Mouse (Mus musculus): ENCODE results near the gene Zfp954. TPM values are rescaled to one million over a fixed set of nuclear protein-coding genes. Genes with fewer than 3 reads are reported as not detected.
"Not testable (repeated sequence)": the region's sequence is repeated elsewhere in the genome, so short reads cannot be mapped to it uniquely, and the experiment has no call there.

Gene Zfp954
- polyA plus RNA-seq (2014; fragmentation: Nextera tagmentation; extraction: Ambion mirVana) = 11.5 and 13.5 TPM in 2 replicates

- no peaks in the 10 kb centered on the region for H3K27me3 ChIP-seq (replicated peaks; ENCODE audit: control insufficient read depth, insufficient read depth, low read length)
- H3K4me1 ChIP-seq (ENCODE audit: control insufficient read depth, insufficient read depth, low read length) = peaks cover 6% of the 10 kb centered on the region
- WGBS = under 1% methylated on average over 25 of the region's 30 CpGs
- H3K9me3 ChIP-seq (ENCODE audit: control insufficient read depth, low read length) = no peaks in the 10 kb centered on the region
- H3K9ac ChIP-seq (ENCODE audit: low read depth, low read length) = peak within 1 kb of the TSS; percentile 71
- DNase-seq (ENCODE audit: low spot score) (peak; percentile 94), ATAC-seq (ENCODE audit: low read depth) (peak; percentile 96)
- peak within 1 kb of the TSS; percentile 66 for H3K4me2 ChIP-seq (ENCODE audit: low read depth, low read length)
- H3K27ac ChIP-seq (replicated peaks; ENCODE audit: low read depth, low read length) = 0 out of 2 replicates have a peak within 1 kb of the TSS, but pooled peaks have one; percentile 52
- peak within 1 kb of the TSS; percentile 67 for H3K4me3 ChIP-seq (ENCODE audit: low read depth, low read length)
- peaks cover 14% of the 10 kb centered on the region for H3K36me3 ChIP-seq (ENCODE audit: control insufficient read depth, insufficient read depth, low read length)
Measured at GRCm38 (mm10) chr7:7120921-7121601, at the start of gene Zfp954. TSS of gene Zfp954 (minus strand) at chr7:7121488.

DNA sequence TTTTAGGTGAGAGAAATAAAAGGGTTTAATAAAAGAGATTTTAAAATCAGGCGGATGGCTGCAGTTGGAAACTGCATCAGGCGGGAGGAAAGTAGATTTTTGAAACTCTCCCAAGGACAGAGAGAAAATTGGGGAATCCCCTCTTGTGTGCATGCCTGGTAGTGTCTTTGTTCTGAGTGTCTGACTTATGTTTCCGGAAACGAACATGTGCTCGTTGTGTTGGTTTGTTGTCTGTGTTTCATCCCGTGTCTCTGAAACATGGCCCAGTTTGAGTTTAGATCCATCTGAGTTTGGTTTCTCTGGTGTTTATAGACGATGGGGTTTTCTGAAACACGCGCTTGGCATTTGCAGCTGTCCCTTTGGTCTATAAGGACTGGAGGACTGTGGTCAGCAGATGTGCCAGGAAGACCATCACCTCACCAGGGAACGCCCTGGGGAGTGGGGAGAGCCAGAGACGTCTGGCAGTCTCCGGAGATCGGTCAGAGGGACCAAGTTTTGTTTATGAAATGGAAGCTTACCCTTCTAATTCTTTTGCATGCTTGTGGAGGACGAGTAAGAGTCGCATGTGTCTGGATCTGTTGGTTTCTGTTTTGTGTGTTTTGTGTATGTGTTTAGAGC, 24.8 kb upstream of the Zfp954 start:
- no peaks in the 10 kb centered on the region for H3K27me3 ChIP-seq (replicated peaks; ENCODE audit: control insufficient read depth, insufficient read depth, low read length)
- ATAC-seq (ENCODE audit: low read depth) = no peak
- H3K36me3 ChIP-seq (ENCODE audit: control insufficient read depth, insufficient read depth, low read length) = no peaks in the 10 kb centered on the region
- DNase-seq (ENCODE audit: low spot score) = no peak
- 0 out of 2 replicates have a peak, but pooled peaks cover 6% of the 10 kb centered on the region for H3K9me3 ChIP-seq (ENCODE audit: control insufficient read depth, low read length)
- H3K9ac ChIP-seq (ENCODE audit: low read depth, low read length) = no peak overlapping the region
- no peak overlapping the region for H3K4me2 ChIP-seq (ENCODE audit: low read depth, low read length)
- H3K4me3 ChIP-seq (ENCODE audit: low read depth, low read length) = no peak overlapping the region
- no peaks in the 10 kb centered on the region for H3K4me1 ChIP-seq (ENCODE audit: control insufficient read depth, insufficient read depth, low read length)
- 91% methylated on average over 15 of the region's 15 CpGs for WGBS
- H3K27ac ChIP-seq (replicated peaks; ENCODE audit: low read depth, low read length) = no peak overlapping the region

DNA sequence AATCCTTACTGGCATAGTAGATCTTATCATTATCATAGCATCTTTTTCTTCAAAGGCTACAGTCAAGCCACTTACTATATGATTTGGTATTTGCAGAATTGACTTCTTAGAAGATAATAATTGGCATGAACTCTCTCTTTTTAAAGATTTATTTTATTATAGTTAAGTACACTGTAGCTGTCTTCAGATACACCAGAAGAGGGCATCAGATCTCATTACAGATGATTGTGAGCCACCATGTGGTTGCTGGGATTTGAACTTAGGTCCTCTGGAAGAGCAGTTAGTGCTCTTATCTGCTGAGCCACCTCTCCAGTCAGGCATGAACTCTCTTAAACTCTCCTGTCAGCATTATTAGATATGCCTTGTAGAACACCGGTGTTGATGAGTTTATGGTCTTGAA, 22.9 kb upstream of the Zfp954 start:
- Histone ChIP-seq H3K27me3 (replicated peaks; ENCODE audit: control insufficient read depth, insufficient read depth, low read length) (no peaks in the 10 kb centered on the region), H3K4me1 (ENCODE audit: control insufficient read depth, insufficient read depth, low read length) (no peaks in the 10 kb centered on the region), H3K9me3 (ENCODE audit: control insufficient read depth, low read length) (0 out of 2 replicates have a peak, but pooled peaks cover 6% of the 10 kb centered on the region), H3K4me3 (ENCODE audit: low read depth, low read length) (no peak overlapping the region), H3K27ac (replicated peaks; ENCODE audit: low read depth, low read length) (no peak overlapping the region), H3K4me2 (ENCODE audit: low read depth, low read length) (no peak overlapping the region), H3K36me3 (ENCODE audit: control insufficient read depth, insufficient read depth, low read length) (no peaks in the 10 kb centered on the region), H3K9ac (ENCODE audit: low read depth, low read length) (no peak overlapping the region)
- 88% methylated on average over 1 of the region's 1 CpGs for WGBS
- ATAC-seq (ENCODE audit: low read depth) = no peak
- DNase-seq (ENCODE audit: low spot score) = no peak

DNA sequence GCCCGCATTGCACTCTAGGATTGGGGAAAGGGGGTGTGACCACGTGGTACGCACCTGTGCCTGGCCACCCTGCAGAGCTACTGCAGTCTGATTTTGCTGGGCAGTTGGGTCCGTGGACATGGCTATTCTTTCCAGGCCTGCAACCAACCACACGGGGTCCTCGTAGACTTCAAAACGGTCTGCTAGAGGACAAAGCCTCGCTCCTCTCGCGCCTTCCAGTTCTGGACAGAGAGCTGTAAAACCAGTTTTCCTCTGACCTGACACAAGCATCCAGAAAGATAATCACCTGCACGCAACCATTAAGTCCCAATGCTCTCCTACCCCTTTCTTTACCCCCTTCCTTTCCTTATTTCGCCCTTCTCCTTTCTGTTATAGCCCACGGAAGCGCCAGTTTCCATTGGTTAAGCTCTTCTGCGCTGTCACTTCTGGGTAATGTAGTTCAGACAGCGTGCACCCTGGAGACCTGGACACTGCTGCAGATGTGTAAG, 15.1 kb upstream of the Zfp954 start, which contains the start of gene Zfp773:
Zfp773 (minus strand) TSS at position 377 of the 488 bp plus-strand sequence.
- H3K4me1 ChIP-seq (ENCODE audit: control insufficient read depth, insufficient read depth, low read length) = no peaks in the 10 kb centered on the region
- ATAC-seq (ENCODE audit: low read depth) (peak; percentile 98), DNase-seq (ENCODE audit: low spot score) (peak; percentile 82)
- H3K9ac ChIP-seq (ENCODE audit: low read depth, low read length) = peak within 1 kb of the TSS; percentile 68
- WGBS = 5% methylated on average over 16 of the region's 16 CpGs
- peak within 1 kb of the TSS; percentile 55 for H3K4me3 ChIP-seq (ENCODE audit: low read depth, low read length)
- peak within 1 kb of the TSS; percentile 55 for H3K4me2 ChIP-seq (ENCODE audit: low read depth, low read length)
- no peak within 1 kb of the TSS; the same call in 1 of the 2 replicates for H3K27ac ChIP-seq (replicated peaks; ENCODE audit: low read depth, low read length)
- H3K27me3 ChIP-seq (replicated peaks; ENCODE audit: control insufficient read depth, insufficient read depth, low read length) = no peaks in the 10 kb centered on the region
- peaks cover 6% of the 10 kb centered on the region; the same call in 1 of the 2 replicates for H3K36me3 ChIP-seq (ENCODE audit: control insufficient read depth, insufficient read depth, low read length)
- no peaks in the 10 kb centered on the region for H3K9me3 ChIP-seq (ENCODE audit: control insufficient read depth, low read length)

DNA sequence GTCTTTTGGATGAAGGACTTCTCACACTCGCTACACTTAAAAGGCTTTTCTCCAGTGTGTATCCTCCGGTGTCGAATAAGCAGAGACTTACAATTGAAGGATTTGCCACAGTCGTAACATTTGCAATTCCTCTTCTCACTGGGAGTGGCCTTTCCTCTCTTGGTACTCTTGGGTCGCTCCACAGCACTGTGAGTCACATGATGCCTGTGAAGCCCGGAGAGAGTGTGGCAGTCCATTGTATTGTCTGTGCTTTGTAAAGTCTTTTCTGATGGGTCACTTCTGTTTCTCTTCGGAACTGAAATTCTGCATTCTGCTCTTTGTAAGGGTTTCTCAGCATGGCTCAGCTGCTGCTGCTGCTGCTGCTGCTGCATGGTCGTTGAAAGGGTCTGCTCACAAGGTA, 11.5 kb upstream of the Zfp954 start:
- no peaks in the 10 kb centered on the region for H3K27me3 ChIP-seq (replicated peaks; ENCODE audit: control insufficient read depth, insufficient read depth, low read length)
- H3K9me3 ChIP-seq (ENCODE audit: control insufficient read depth, low read length) = no peaks in the 10 kb centered on the region
- H3K4me3 ChIP-seq (ENCODE audit: low read depth, low read length) = no peak overlapping the region
- H3K36me3 ChIP-seq (ENCODE audit: control insufficient read depth, insufficient read depth, low read length) = peaks cover 6% of the 10 kb centered on the region; the same call in 1 of the 2 replicates
- H3K27ac ChIP-seq (replicated peaks; ENCODE audit: low read depth, low read length) = no peak overlapping the region
- H3K4me2 ChIP-seq (ENCODE audit: low read depth, low read length) = no peak overlapping the region
- DNase-seq (ENCODE audit: low spot score) = no peak
- no peak overlapping the region for H3K9ac ChIP-seq (ENCODE audit: low read depth, low read length)
- no peak for ATAC-seq (ENCODE audit: low read depth)
- WGBS = 82% methylated on average over 8 of the region's 8 CpGs
- no peaks in the 10 kb centered on the region for H3K4me1 ChIP-seq (ENCODE audit: control insufficient read depth, insufficient read depth, low read length)

GRCm38 (mm10) chr7:7130491-7131124, 9.3 kb upstream of the Zfp954 start:
- H3K27ac ChIP-seq (replicated peaks; ENCODE audit: low read depth, low read length); H3K9me3 ChIP-seq (ENCODE audit: control insufficient read depth, low read length); H3K4me1 ChIP-seq (ENCODE audit: control insufficient read depth, insufficient read depth, low read length); H3K36me3 ChIP-seq (ENCODE audit: control insufficient read depth, insufficient read depth, low read length); H3K9ac ChIP-seq (ENCODE audit: low read depth, low read length); ATAC-seq (ENCODE audit: low read depth); H3K4me3 ChIP-seq (ENCODE audit: low read depth, low read length); H3K4me2 ChIP-seq (ENCODE audit: low read depth, low read length); H3K27me3 ChIP-seq (replicated peaks; ENCODE audit: control insufficient read depth, insufficient read depth, low read length); DNase-seq (ENCODE audit: low spot score): not testable (repeated sequence)
- WGBS = 91% methylated on average over 14 of the region's 15 CpGs

DNA sequence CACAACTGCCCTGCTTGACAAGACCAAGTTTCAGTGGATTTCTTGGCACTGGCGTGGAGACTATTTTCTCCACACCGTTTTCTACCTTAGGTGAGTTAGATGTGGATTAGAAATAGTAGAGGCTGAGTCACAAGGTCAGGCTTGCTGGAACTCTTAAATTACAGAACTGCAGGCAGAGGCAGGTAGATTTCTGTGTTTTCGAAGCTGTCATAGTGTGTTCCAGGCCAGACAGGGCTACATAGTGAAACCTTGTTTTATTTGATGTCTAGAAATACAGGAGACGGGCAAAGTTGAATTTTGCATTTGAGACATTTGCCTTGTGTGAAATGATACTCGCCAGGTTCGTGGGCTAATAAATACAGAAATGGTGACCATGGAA, 303 bp upstream of the Zfp954 start:
- H3K9me3 ChIP-seq (ENCODE audit: control insufficient read depth, low read length) = no peaks in the 10 kb centered on the region
- WGBS = 48% methylated on average over 6 of the region's 6 CpGs
- DNase-seq (ENCODE audit: low spot score) (no peak), ATAC-seq (ENCODE audit: low read depth) (no peak)
- H3K9ac ChIP-seq (ENCODE audit: low read depth, low read length) = peak overlapping the region; percentile 71; the same call in 1 of the 2 replicates
- 0 out of 2 replicates have a peak, but pooled peaks cover 10% of the 10 kb centered on the region for H3K36me3 ChIP-seq (ENCODE audit: control insufficient read depth, insufficient read depth, low read length)
- H3K4me2 ChIP-seq (ENCODE audit: low read depth, low read length) = peak overlapping the region; percentile 66
- H3K4me3 ChIP-seq (ENCODE audit: low read depth, low read length) = peak overlapping the region; percentile 67
- no peaks in the 10 kb centered on the region for H3K27me3 ChIP-seq (replicated peaks; ENCODE audit: control insufficient read depth, insufficient read depth, low read length)
- H3K4me1 ChIP-seq (ENCODE audit: control insufficient read depth, insufficient read depth, low read length) = peaks cover 6% of the 10 kb centered on the region
- H3K27ac ChIP-seq (replicated peaks; ENCODE audit: low read depth, low read length) = no peak overlapping the region

DNA sequence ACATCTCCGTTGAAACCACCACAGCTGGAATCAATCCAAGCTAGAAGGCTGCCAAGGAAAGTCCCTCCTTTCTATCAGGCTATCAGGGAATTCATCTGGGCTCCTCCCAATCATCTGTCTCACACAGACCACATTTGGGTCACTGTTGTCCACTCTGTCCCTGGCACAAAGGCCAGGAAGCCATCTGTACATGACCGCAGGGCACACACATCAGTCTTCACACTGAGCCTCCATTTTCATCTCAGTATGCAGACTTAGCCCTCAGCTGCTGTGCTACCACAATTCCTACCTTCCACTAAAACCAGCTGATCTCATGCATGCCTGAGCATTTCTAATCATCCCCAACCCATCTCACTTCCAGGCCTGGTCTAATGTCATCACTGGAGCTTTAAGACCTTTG, 2.8 kb downstream of the Zfp954 start:
- Histone ChIP-seq H3K27me3 (replicated peaks; ENCODE audit: control insufficient read depth, insufficient read depth, low read length) (no peaks in the 10 kb centered on the region), H3K36me3 (ENCODE audit: control insufficient read depth, insufficient read depth, low read length) (peaks cover 33% of the 10 kb centered on the region), H3K4me3 (ENCODE audit: low read depth, low read length) (no peak overlapping the region), H3K4me2 (ENCODE audit: low read depth, low read length) (no peak overlapping the region), H3K4me1 (ENCODE audit: control insufficient read depth, insufficient read depth, low read length) (peaks cover 6% of the 10 kb centered on the region), H3K27ac (replicated peaks; ENCODE audit: low read depth, low read length) (no peak overlapping the region), H3K9me3 (ENCODE audit: control insufficient read depth, low read length) (no peaks in the 10 kb centered on the region), H3K9ac (ENCODE audit: low read depth, low read length) (no peak overlapping the region)
- 84% methylated on average over 2 of the region's 2 CpGs for WGBS
- ATAC-seq (ENCODE audit: low read depth) = no peak
- DNase-seq (ENCODE audit: low spot score) = no peak

All from embryonic facial prominence, embryonic 14.5 days (tissue).